Mouse (Mus musculus) kidney, embryonic 16.5 days (tissue): ENCODE measurements around the gene Rhbdd2. TPM values are rescaled to one million over a fixed set of nuclear protein-coding genes. Genes with fewer than 3 reads are reported as not detected.

ENCODE experiments used
- ATAC-seq: fragments of 200-750 bp; cut with Nextera tagmentation; 2 replicates; pipeline ENCODE4 v1.8.0; 2017; ENCODE audit warnings: moderate TSS enrichment; ENCODE audit not compliant: low FRiP score, low TSS enrichment
- H3K27ac ChIP-seq: fragments of 300-500 bp; sonication (generic); 2 replicates; pipeline ENCODE4 v1.5.1; 2014; ENCODE audit warnings: low read length
- H3K27me3 ChIP-seq: fragments of 300-500 bp; sonication (generic); 2 replicates; pipeline ENCODE4 v1.6.1; 2014; ENCODE audit warnings: low read length, control low read depth, mixed read lengths; ENCODE audit not compliant: insufficient read depth
- H3K36me3 ChIP-seq: fragments of 300-500 bp; sonication (generic); 2 replicates; pipeline ENCODE4 v1.6.1; 2014; ENCODE audit warnings: low read length, control low read depth, mixed read lengths; ENCODE audit not compliant: insufficient read depth
- H3K4me1 ChIP-seq: fragments of 300-500 bp; sonication (generic); 2 replicates; pipeline ENCODE4 v1.6.1; 2014; ENCODE audit warnings: low read length, control low read depth, mixed read lengths; ENCODE audit not compliant: insufficient read depth
- H3K4me2 ChIP-seq: fragments of 300-500 bp; sonication (generic); replicated peaks from 2 replicates; pipeline ENCODE4 v1.6.1; 2014; ENCODE audit warnings: low read depth, low read length
- H3K4me3 ChIP-seq: fragments of 300-500 bp; sonication (generic); 2 replicates; pipeline ENCODE4 v1.5.1; 2014; ENCODE audit warnings: mild to moderate bottlenecking, low read length
- H3K9ac ChIP-seq: fragments of 300-500 bp; sonication (generic); replicated peaks from 2 replicates; pipeline ENCODE4 v1.6.1; 2014; ENCODE audit warnings: low read length
- H3K9me3 ChIP-seq: fragments of 300-500 bp; sonication (generic); 2 replicates; pipeline ENCODE4 v1.6.1; 2016; ENCODE audit warnings: low read length, control low read depth
- WGBS: fragments of 180-500 bp; shearing (Covaris S2); extraction: QIAGEN DNeasy Blood & Tissue Kit; methylation state at CpG from one replicate; pipeline ENCODE4 v1.1.7; 2014; 5-methylcytosine and 5-hydroxymethylcytosine counted together
- polyA plus RNA-seq: library from polyadenylated mRNA; unstranded; fragments of >200 nt; fragmentation: Nextera tagmentation; extraction: Ambion mirVana; gene quantifications from 2 replicates; pipeline ENCODE4 v1.2.1, GENCODE M21; 2015

The Rhbdd2 gene
- polyA plus RNA-seq, 1 experiment from 2014 or later = 51.0 TPM

DNA sequence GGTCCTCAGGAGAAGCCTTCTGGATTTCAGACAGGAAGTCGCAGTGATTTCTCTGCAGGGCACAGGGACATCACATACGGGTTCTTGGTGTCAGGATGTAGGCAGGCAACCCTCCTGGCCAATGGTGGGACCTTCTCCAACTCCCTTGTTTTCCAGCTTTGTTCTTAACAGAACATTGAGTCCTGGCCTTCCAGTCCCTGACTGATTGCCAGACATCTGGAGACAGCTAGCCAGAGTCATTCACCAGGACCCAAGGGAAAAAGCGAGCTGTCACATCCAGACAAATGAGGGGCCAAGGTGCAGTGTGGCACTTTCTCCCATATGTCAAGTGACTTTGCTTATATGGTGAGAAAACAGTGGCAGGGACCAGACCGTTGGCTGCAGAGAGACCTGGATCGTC lies 23.6 kb downstream of the Rhbdd2 start:
- H3K27ac ChIP-seq = no peak overlapping the region
- 0 out of 2 replicates have a peak, but pooled peaks cover 3% of the 10 kb centered on the region for H3K4me1 ChIP-seq
- no peak overlapping the region for H3K4me2 ChIP-seq
- H3K4me3 ChIP-seq = no peak overlapping the region
- 0 out of 2 replicates have a peak, but pooled peaks cover 4% of the 10 kb centered on the region for H3K9me3 ChIP-seq
- no peaks in the 10 kb centered on the region for H3K36me3 ChIP-seq
- WGBS = 69% methylated on average over 5 of the region's 5 CpGs
- no peaks in the 10 kb centered on the region for H3K27me3 ChIP-seq
- H3K9ac ChIP-seq = no peak overlapping the region
- ATAC-seq = no peak

GRCm38 (mm10) chr5:135657128-135657527 lies 24.7 kb downstream of the Rhbdd2 start:
- H3K4me3 ChIP-seq = no peak overlapping the region
- H3K36me3 ChIP-seq = no peaks in the 10 kb centered on the region
- H3K4me2 ChIP-seq = no peak overlapping the region
- H3K27ac ChIP-seq = no peak overlapping the region
- 0 out of 2 replicates have a peak, but pooled peaks cover 3% of the 10 kb centered on the region for H3K4me1 ChIP-seq
- H3K9me3 ChIP-seq = 0 out of 2 replicates have a peak, but pooled peaks cover 4% of the 10 kb centered on the region
- WGBS = 87% methylated on average over 5 of the region's 5 CpGs
- H3K9ac ChIP-seq = no peak overlapping the region
- no peak for ATAC-seq
- no peaks in the 10 kb centered on the region for H3K27me3 ChIP-seq

DNA sequence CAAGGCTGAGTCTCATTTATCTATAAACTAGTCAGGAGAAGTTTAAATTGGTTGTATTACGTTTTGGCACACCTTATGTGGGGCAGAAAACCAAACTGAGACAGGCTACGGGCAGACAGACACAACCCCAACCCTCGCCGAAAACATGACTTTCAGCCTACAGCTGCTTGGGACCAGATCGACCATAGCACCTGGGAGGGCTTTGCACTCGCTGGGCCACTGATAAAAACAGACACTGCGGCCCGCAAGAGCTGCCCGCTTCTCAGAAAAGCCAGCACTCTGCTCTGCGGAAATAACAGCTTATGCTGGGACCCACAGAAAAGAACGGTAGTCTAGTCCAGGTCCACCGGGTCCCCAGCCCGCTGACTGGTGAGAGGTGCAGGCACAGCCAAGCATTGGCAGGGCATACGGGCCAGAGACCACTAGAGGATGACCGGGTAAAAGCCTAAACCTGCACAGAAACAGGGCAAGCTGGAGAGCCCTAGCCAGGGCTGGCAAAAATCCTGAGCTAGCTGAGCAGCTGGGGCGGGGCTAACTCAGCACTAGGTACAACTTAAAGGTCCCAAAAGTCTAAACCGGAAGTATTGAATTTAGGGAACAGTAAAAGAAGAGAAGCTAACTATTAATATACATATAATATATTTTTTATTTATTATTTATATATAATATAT lies 25.4 kb downstream of the Rhbdd2 start:
- no peak for ATAC-seq
- 58% methylated on average over 17 of the region's 17 CpGs for WGBS

GRCm38 (mm10) chr5:135659956-135660355 lies 27.5 kb downstream of the Rhbdd2 start:
- Histone ChIP-seq H3K4me1 (no peaks in the 10 kb centered on the region), H3K9me3 (0 out of 2 replicates have a peak, but pooled peaks cover under 1% of the 10 kb centered on the region), H3K27ac (no peak overlapping the region), H3K4me2 (no peak overlapping the region), H3K36me3 (no peaks in the 10 kb centered on the region), H3K9ac (no peak overlapping the region), H3K27me3 (no peaks in the 10 kb centered on the region), H3K4me3 (no peak overlapping the region)
- no peak for ATAC-seq
- WGBS = 71% methylated on average over 4 of the region's 4 CpGs

More for the DNA sequence above, 25.4 kb downstream of the Rhbdd2 start:
- Histone ChIP-seq H3K27me3 (no peaks in the 10 kb centered on the region), H3K9ac (no peak overlapping the region), H3K4me2 (no peak overlapping the region), H3K9me3 (0 out of 2 replicates have a peak, but pooled peaks cover 4% of the 10 kb centered on the region), H3K4me3 (no peak overlapping the region), H3K4me1 (0 out of 2 replicates have a peak, but pooled peaks cover 3% of the 10 kb centered on the region), H3K27ac (no peak overlapping the region), H3K36me3 (no peaks in the 10 kb centered on the region)

DNA sequence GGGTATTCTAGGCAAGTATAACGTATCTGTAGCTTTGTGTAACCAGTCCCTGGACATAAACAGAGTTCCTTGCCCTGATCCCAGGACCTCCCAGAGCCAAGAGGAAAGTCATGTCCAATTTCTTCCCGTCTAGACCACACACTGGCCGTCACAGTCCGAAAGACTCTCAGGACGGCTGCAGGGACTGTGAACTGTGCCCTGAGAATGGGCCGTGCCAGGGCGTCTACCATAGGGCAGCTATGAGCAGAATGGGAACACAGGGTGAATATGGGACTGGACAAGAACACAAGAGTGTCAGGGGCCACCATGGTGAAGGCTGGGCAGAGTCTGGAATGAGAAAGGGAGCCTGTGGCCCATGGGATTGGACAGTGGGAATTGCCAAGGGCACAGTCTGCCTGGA lies 28.1 kb downstream of the Rhbdd2 start:
- Histone ChIP-seq H3K36me3 (no peaks in the 10 kb centered on the region), H3K27ac (no peak overlapping the region), H3K4me2 (no peak overlapping the region), H3K9ac (no peak overlapping the region), H3K4me3 (no peak overlapping the region), H3K9me3 (peaks cover under 1% of the 10 kb centered on the region; the same call in 1 of the 2 replicates), H3K4me1 (no peaks in the 10 kb centered on the region), H3K27me3 (no peaks in the 10 kb centered on the region)
- WGBS = 84% methylated on average over 7 of the region's 7 CpGs
- ATAC-seq = no peak

- H3K4me2 ChIP-seq = no peak overlapping the region
- 87% methylated on average over 5 of the region's 5 CpGs for WGBS
- no peak overlapping the region for H3K9ac ChIP-seq
- no peaks in the 10 kb centered on the region for H3K36me3 ChIP-seq
- H3K9me3 ChIP-seq = peaks cover 3% of the 10 kb centered on the region; the same call in 1 of the 2 replicates
- ATAC-seq = no peak
- H3K27ac ChIP-seq = no peak overlapping the region
- H3K4me1 ChIP-seq = peaks cover 6% of the 10 kb centered on the region; the same call in 1 of the 2 replicates
- no peaks in the 10 kb centered on the region for H3K27me3 ChIP-seq
- no peak overlapping the region for H3K4me3 ChIP-seq
Measured at GRCm38 (mm10) chr5:135666890-135667289, 34.5 kb downstream of the Rhbdd2 start.

DNA sequence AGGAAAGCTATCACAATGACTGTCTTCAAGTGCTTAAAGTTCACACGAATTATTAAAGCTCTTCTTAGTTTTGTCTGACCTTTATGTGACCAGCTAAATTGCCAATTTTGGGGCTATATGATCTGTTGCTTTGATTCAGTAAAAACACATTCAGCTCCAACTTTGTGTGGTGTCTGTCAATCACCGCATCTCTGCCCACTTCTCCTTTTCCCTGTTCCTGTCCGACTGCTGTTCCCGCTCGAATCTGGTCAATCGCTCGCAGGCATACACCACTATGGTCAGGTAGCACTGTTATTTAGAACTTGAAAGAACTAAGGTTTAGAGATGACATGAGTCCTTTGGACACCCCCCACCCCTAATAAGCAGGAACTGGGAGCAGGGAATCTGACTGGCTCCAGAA lies 35.7 kb downstream of the Rhbdd2 start:
- WGBS = 85% methylated on average over 7 of the region's 7 CpGs
- H3K4me1 ChIP-seq = peaks cover 6% of the 10 kb centered on the region; the same call in 1 of the 2 replicates

GRCm38 (mm10) chr5:135669741-135670275 lies 37.4 kb downstream of the Rhbdd2 start, which contains the start of gene Por:
TSS of gene Por (plus strand) at chr5:135670033.
- Histone ChIP-seq H3K36me3 (no peaks in the 10 kb centered on the region), H3K27me3 (no peaks in the 10 kb centered on the region), H3K4me2 (peak within 1 kb of the TSS; percentile 16; the same call in 1 of the 2 replicates), H3K9ac (no peak within 1 kb of the TSS), H3K4me3 (no peak within 1 kb of the TSS), H3K4me1 (peaks cover 20% of the 10 kb centered on the region), H3K27ac (no peak within 1 kb of the TSS), H3K9me3 (peaks cover 3% of the 10 kb centered on the region; the same call in 1 of the 2 replicates)
- peak; percentile 58 for ATAC-seq
- WGBS = 25% methylated on average over 9 of the region's 9 CpGs

More for the DNA sequence above, 35.7 kb downstream of the Rhbdd2 start:
- Histone ChIP-seq H3K36me3 (no peaks in the 10 kb centered on the region), H3K27me3 (no peaks in the 10 kb centered on the region), H3K4me3 (no peak overlapping the region), H3K4me2 (no peak overlapping the region), H3K9ac (no peak overlapping the region), H3K9me3 (peaks cover 3% of the 10 kb centered on the region; the same call in 1 of the 2 replicates), H3K27ac (no peak overlapping the region)
- ATAC-seq = no peak

GRCm38 (mm10) chr5:135670881-135671280 lies 38.5 kb downstream of the Rhbdd2 start:
- H3K4me1 ChIP-seq = peaks cover 31% of the 10 kb centered on the region
- ATAC-seq = no peak
- no peak overlapping the region for H3K4me3 ChIP-seq
- no peak overlapping the region for H3K9ac ChIP-seq
- WGBS = 61% methylated on average over 2 of the region's 2 CpGs
- H3K27ac ChIP-seq = no peak overlapping the region
- H3K4me2 ChIP-seq = no peak overlapping the region
- H3K27me3 ChIP-seq = no peaks in the 10 kb centered on the region
- H3K36me3 ChIP-seq = no peaks in the 10 kb centered on the region
- no peaks in the 10 kb centered on the region; the same call in 1 of the 2 replicates for H3K9me3 ChIP-seq

GRCm38 (mm10) chr5:135672509-135672908 lies 40.1 kb downstream of the Rhbdd2 start:
- no peak for ATAC-seq
- Histone ChIP-seq H3K4me3 (no peak overlapping the region), H3K4me2 (no peak overlapping the region), H3K9me3 (no peaks in the 10 kb centered on the region), H3K9ac (no peak overlapping the region), H3K36me3 (no peaks in the 10 kb centered on the region), H3K27me3 (no peaks in the 10 kb centered on the region), H3K4me1 (peaks cover 34% of the 10 kb centered on the region), H3K27ac (no peak overlapping the region)
- WGBS = 66% methylated on average over 4 of the region's 4 CpGs
